Mouse (Mus musculus): ENCODE measurements at regions not wholly inside any gene's neighbourhood (a gene's known extent, or its start where the extent isn't known, plus 50 kb on each side); places are given as distances from the start of the nearest gene placed in this dataset.

GRCm38 (mm10) chr4:9132982-9133625, 894.3 kb upstream of the Car8 start:
- no peak for TF ChIP-seq EP300 (optimal IDR thresholded peaks at IDR 0.05)
- TF ChIP-seq CTCF (IDR thresholded peaks at IDR 0.05; ENCODE audit: low read depth) = no peak

All from stomach, postnatal 0 days (tissue).